Mouse (Mus musculus) lung, postnatal 0 days (tissue): ENCODE data around the gene Flt3. TPM values are rescaled to one million over a fixed set of nuclear protein-coding genes. Genes with fewer than 3 reads are reported as not detected.

Experiments used
- ATAC-seq: fragments of 200-750 bp; cut with Nextera tagmentation; 2 replicates; pipeline ENCODE4 v1.8.0; 2017; ENCODE audit warnings: moderate library complexity
- DNase-seq: peaks from one replicate; pipeline ENCODE4 v3.0.0-alpha.2; 2016; ENCODE audit warnings: low spot score
- H3K27ac ChIP-seq: fragments of 300-500 bp; sonication (generic); 2 replicates; pipeline ENCODE4 v1.5.1; 2014; ENCODE audit warnings: antibody characterized with exemption, mild to moderate bottlenecking, low read length, mixed read lengths
- H3K27me3 ChIP-seq: fragments of 300-500 bp; sonication (generic); replicated peaks from 2 replicates; pipeline ENCODE4 v1.6.1; 2014; ENCODE audit warnings: low read length, mixed read lengths; ENCODE audit not compliant: insufficient read depth
- H3K36me3 ChIP-seq: fragments of 300-500 bp; sonication (generic); 2 replicates; pipeline ENCODE4 v1.6.1; 2014; ENCODE audit warnings: low read length, mixed read lengths; ENCODE audit not compliant: insufficient read depth
- H3K4me1 ChIP-seq: fragments of 300-500 bp; sonication (generic); 2 replicates; pipeline ENCODE4 v1.6.1; 2014; ENCODE audit warnings: antibody characterized with exemption, low read depth, low read length, mixed read lengths; ENCODE audit not compliant: insufficient read depth
- H3K4me2 ChIP-seq: fragments of 300-500 bp; sonication (generic); replicated peaks from 2 replicates; pipeline ENCODE4 v1.6.1; 2014; ENCODE audit warnings: low read depth, mild to moderate bottlenecking, low read length, moderate library complexity, mixed read lengths
- H3K4me3 ChIP-seq: fragments of 300-500 bp; sonication (generic); 2 replicates; pipeline ENCODE4 v1.5.1; 2014; ENCODE audit warnings: low read depth, low read length
- H3K9ac ChIP-seq: fragments of 300-500 bp; sonication (generic); replicated peaks from 2 replicates; pipeline ENCODE4 v1.6.1; 2014; ENCODE audit warnings: low read depth, mild to moderate bottlenecking
- H3K9me3 ChIP-seq: fragments of 300-500 bp; sonication (generic); 2 replicates; pipeline ENCODE4 v1.6.1; 2016; ENCODE audit warnings: low read length, mixed read lengths
- CTCF ChIP-seq: IDR thresholded peaks from 2 replicates; pipeline ENCODE4 v1.5.1; 2016; ENCODE audit warnings: antibody characterized with exemption, mild to moderate bottlenecking
- EP300 ChIP-seq: IDR thresholded peaks from 2 replicates; pipeline ENCODE4 v1.6.1; 2016; ENCODE audit warnings: antibody characterized with exemption, mild to moderate bottlenecking, control low read depth
- WGBS: fragments of 180-500 bp; shearing (Covaris S2); extraction: QIAGEN DNeasy Blood & Tissue Kit; methylation state at CpG from one replicate; pipeline ENCODE4 v1.1.7; 2014; 5-methylcytosine and 5-hydroxymethylcytosine counted together
- polyA plus RNA-seq: library from polyadenylated mRNA; unstranded; fragments of >200 nt; fragmentation: Nextera tagmentation; extraction: Ambion mirVana; gene quantifications from 2 replicates; pipeline ENCODE4 v1.2.1, GENCODE M21; 2015

The Flt3 gene
- polyA plus RNA-seq, 1 experiment from 2014 or later, result 0.31 TPM

DNA sequence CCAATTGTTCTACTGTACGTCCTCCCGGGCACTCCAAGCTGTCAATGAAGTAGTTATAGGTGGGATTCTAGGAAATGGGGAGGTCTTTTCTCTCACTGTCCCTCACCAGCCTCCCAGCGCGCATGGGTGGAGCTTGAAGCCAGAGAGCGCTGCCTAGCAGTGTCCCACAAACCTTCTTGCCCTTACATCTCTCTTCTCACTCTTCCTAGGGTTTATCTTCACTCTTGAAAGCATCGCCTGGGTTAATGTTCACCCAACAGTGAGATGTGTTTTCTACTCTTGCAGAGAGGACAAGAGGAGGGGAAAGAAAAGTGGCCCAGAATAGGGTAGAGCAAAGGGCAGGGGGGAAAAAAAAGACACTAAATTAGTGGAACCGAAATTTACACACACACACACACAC lies 83.0 kb downstream of the Flt3 start:
- Histone ChIP-seq H3K4me3 (no peak overlapping the region), H3K4me2 (no peak overlapping the region), H3K36me3 (no peaks in the 10 kb centered on the region), H3K9me3 (no peaks in the 10 kb centered on the region), H3K27ac (no peak overlapping the region), H3K27me3 (peaks cover 71% of the 10 kb centered on the region), H3K4me1 (no peaks in the 10 kb centered on the region), H3K9ac (no peak overlapping the region)
- DNase-seq (no peak), ATAC-seq (no peak)
- 10% methylated on average over 7 of the region's 7 CpGs for WGBS
- TF ChIP-seq CTCF (no peak), EP300 (no peak)

DNA sequence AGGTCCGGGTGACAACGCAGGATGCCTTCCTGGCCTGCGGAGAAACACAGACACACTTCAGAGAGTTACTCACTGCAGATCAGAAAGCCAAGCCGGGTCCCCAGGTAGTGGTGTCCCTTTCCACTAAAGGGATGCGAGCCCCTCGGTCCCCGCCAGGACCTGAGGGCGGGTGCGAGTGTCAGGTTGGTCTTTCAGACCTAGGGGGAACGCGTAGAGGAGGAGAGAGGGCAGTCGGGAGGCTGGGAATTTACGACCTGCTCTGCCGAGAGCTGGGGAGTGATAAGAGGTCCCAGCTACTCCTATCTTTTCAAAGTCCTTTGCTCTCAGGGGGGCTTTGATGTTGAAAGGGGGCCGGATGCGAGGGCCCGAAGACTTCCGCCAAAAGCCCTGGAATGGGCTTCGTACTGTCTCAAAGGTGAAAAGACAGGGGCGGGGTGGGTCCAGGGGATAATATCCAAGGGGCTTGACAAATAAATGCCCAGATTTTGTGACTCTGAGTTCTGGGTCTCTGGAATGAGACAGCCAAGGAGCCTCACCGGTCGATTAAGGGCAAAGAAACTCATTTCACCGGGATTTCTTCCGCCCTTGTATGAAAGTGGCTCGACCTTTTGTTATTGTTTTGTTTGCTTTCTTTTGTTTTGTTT lies 84.7 kb downstream of the Flt3 start:
- H3K4me1 ChIP-seq, result no peaks in the 10 kb centered on the region
- 2% methylated on average over 25 of the region's 25 CpGs for WGBS
- ATAC-seq (no peak), DNase-seq (no peak)
- no peaks in the 10 kb centered on the region for H3K9me3 ChIP-seq
- no peaks in the 10 kb centered on the region for H3K36me3 ChIP-seq
- no peak overlapping the region for H3K4me3 ChIP-seq
- H3K27me3 ChIP-seq, result peaks cover 82% of the 10 kb centered on the region
- no peak for TF ChIP-seq EP300
- no peak for TF ChIP-seq CTCF
- no peak overlapping the region for H3K4me2 ChIP-seq
- H3K27ac ChIP-seq, result no peak overlapping the region
- no peak overlapping the region for H3K9ac ChIP-seq

DNA sequence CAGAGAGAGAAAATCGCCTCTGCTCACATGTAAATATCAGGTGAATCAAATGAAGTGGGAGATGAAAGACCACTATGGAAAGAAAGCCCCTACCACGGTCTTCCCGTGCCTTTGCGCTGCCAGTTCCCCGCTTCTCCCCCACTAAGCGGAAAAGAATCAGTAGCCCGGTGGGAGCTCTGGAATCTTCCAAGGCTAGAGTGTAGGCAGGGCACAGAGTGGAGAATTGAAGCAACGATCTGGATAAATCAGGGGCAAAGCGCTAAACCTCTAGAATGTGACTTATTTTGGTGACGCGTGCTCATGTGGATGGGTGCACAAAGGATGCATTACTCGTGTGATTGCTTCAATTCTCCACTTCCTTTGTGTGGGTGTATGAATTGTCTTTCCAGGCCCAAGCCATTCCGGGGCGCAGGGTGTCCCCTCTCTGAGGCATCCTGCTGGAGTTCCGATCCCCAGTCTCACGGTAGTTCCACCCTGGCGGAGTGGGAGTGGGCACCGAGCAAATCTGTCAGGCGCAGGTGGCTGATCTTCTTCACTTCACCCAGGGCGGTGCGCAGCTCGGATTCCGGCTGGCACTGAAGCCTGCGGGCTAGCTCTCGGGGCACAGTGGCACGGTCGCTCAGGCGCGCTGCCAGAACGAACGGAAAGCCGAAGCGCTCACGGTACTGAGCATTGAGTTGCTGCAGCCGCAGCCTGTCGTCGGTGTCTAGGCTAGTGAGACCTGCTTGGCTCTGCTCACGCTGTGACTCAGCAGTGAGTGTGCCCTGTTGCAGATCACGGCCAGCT lies 85.5 kb downstream of the Flt3 start:
- TF ChIP-seq CTCF (no peak), EP300 (no peak)
- ATAC-seq (no peak), DNase-seq (no peak)
- Histone ChIP-seq H3K4me3 (no peak overlapping the region), H3K27ac (no peak overlapping the region), H3K36me3 (no peaks in the 10 kb centered on the region), H3K4me1 (no peaks in the 10 kb centered on the region), H3K27me3 (peaks cover 90% of the 10 kb centered on the region), H3K9ac (no peak overlapping the region), H3K4me2 (no peak overlapping the region), H3K9me3 (no peaks in the 10 kb centered on the region)
- WGBS, result 2% methylated on average over 39 of the region's 39 CpGs

DNA sequence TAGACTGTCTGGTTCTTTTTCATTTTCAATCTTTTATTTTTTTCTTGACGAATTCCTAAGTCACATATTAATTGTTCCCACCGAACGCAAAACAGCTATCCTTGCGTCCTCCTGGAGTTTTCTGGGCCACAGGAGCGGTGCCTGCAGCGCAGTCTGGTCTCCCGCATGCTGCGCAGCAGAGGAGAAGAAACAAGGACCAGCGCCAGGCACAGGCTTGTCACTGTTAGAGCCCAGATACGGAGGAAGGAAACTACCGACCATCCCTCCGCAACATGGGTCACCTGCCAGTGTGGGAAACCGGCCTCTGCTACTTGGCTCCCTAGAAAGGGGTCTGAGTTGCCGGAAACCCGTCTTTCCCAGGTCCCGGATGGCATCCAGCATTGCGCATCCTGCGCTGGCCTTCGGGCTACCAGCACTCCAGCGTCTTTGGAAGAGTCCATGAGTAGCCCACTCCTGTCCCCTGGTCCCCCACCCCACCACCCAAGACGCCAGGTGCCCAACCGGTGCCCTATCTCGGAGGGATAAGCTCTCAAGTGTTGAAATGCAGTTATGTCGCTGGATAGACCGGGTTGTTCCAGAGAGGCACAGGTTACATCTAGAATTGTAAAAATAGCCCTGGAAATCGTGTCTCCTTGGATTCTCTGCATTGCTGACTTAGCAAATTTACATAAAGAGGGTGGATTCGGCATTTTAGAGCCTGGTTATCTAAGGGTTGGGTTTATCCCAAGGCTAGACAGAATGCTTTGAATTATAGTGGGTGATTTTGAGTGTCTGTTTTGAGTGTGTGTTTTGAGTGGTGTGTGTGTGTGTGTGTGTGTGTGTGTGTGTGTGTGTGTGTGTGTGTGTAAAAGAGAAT lies 87.2 kb downstream of the Flt3 start:
- H3K36me3 ChIP-seq, result no peaks in the 10 kb centered on the region
- H3K4me3 ChIP-seq, result no peak overlapping the region
- DNase-seq, result no peak
- ATAC-seq, result no peak
- TF ChIP-seq EP300 (no peak), CTCF (no peak)
- no peak overlapping the region for H3K9ac ChIP-seq
- H3K4me1 ChIP-seq, result no peaks in the 10 kb centered on the region
- H3K27me3 ChIP-seq, result peaks cover 95% of the 10 kb centered on the region
- H3K4me2 ChIP-seq, result no peak overlapping the region
- H3K27ac ChIP-seq, result no peak overlapping the region
- 4% methylated on average over 27 of the region's 27 CpGs for WGBS
- no peaks in the 10 kb centered on the region for H3K9me3 ChIP-seq

DNA sequence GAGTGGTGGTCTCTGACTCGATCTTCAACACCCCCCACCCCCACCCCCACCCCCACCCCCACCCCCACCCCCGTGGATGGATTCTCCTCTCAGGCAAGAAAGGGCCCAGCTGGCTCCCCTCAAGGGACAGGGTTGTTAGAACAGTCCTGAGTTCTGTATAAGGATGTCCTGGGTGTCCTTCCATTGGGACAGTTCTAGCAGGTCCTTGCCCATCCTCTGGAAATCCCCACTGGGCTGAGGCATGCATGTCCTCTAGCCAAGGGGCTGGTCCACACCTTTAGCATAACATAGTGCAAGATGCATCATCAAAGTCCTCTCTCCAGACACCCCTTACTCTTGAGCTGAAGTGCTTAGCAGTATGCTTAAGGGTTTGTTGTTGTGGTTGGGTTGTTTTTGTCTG lies 90.5 kb downstream of the Flt3 start:
- DNase-seq (no peak), ATAC-seq (no peak)
- Histone ChIP-seq H3K27ac (no peak overlapping the region), H3K27me3 (peaks cover 95% of the 10 kb centered on the region), H3K36me3 (no peaks in the 10 kb centered on the region), H3K4me3 (no peak overlapping the region), H3K9ac (no peak overlapping the region), H3K4me1 (no peaks in the 10 kb centered on the region), H3K4me2 (no peak overlapping the region), H3K9me3 (no peaks in the 10 kb centered on the region)
- TF ChIP-seq CTCF, result no peak
- 0% methylated on average over 2 of the region's 2 CpGs for WGBS

DNA sequence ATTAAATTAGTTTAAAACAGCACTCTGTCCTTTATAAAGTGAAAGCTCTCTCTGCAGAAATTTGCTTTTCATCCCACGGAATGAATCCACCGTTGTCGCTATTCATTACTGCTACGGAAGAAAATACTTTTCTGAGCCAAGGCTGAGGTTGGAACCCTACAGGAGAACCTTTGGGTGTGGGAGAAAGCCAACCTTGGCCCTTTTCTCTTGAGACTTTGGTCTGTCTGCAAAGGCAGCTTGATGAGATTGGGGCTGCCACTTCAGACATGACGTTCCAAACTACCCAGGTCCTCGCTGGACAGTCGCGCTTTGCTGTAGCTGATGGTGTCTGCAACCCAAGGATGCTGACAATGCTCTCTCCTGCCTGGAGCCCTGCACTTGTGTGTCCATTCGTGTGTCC lies 91.8 kb downstream of the Flt3 start:
- DNase-seq (no peak), ATAC-seq (no peak)
- WGBS, result 8% methylated on average over 9 of the region's 9 CpGs
- peaks cover 96% of the 10 kb centered on the region for H3K27me3 ChIP-seq
- H3K4me1 ChIP-seq, result no peaks in the 10 kb centered on the region
- H3K9ac ChIP-seq, result no peak overlapping the region
- H3K36me3 ChIP-seq, result no peaks in the 10 kb centered on the region
- TF ChIP-seq EP300 (no peak), CTCF (no peak)
- no peak overlapping the region for H3K4me2 ChIP-seq
- no peaks in the 10 kb centered on the region for H3K9me3 ChIP-seq
- H3K27ac ChIP-seq, result no peak overlapping the region
- no peak overlapping the region for H3K4me3 ChIP-seq
